Mouse (Mus musculus) myocyte (in vitro differentiated cells): Measurements from ENCODE around the gene Ankrd39.
A peak's percentile ranks its signal among the peaks of the same experiment; 100 is the strongest.

Experiments used
- CEBPB ChIP-seq: IDR thresholded peaks from 2 replicates; pipeline ENCODE4 v1.6.1; 2011; ENCODE audit warnings: mild to moderate bottlenecking, moderate library complexity; ENCODE audit not compliant: poor library complexity, insufficient read depth, severe bottlenecking
- E2F4 ChIP-seq: IDR thresholded peaks from one replicate; pipeline ENCODE4 v1.6.1; 2011; ENCODE audit warnings: mild to moderate bottlenecking, control low read depth, moderate library complexity; ENCODE audit not compliant: insufficient read depth
- MAX ChIP-seq: IDR thresholded peaks from one replicate; pipeline ENCODE4 v1.6.1; 2011; ENCODE audit warnings: low read depth, mild to moderate bottlenecking, control low read depth
- POLR2A ChIP-seq: IDR thresholded peaks from one replicate; pipeline ENCODE4 v1.6.1; 2011; ENCODE audit warnings: low read depth, mild to moderate bottlenecking, control low read depth, moderate library complexity; ENCODE audit not compliant: insufficient read length
- POLR2AphosphoS2 ChIP-seq: IDR thresholded peaks from one replicate; pipeline ENCODE4 v1.6.1; 2011; ENCODE audit warnings: low read depth, control low read depth; ENCODE audit not compliant: insufficient read length
- TCF12 ChIP-seq: IDR thresholded peaks from one replicate; pipeline ENCODE4 v1.6.1; 2011; ENCODE audit warnings: mild to moderate bottlenecking, control low read depth; ENCODE audit not compliant: poor library complexity, insufficient read depth, severe bottlenecking
- USF1 ChIP-seq: IDR thresholded peaks from one replicate; pipeline ENCODE4 v1.6.1; 2011; ENCODE audit warnings: low read depth, mild to moderate bottlenecking, control low read depth, moderate library complexity

DNA sequence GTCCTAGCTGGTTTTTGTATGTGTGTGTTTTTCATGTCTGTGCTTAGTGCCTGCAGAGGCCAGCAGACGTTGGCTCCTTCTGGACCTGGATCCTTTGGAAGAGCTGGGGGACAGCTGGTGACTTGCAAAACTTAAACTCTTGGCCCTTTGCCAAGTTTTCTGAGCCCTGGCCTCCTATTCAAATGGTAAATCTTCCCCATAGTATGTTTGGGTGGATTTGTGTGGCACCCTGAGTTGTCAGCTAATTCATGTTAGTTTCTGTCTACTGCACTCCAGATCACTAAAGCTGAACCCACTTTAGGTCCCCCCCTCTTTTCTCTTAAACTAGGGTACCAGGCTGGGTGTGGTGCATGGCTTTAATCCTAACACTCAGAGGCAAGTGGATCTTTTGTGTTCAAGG lies 18.9 kb downstream of the Ankrd39 start:
- TF ChIP-seq POLR2A (no peak), E2F4 (no peak), CEBPB (no peak), TCF12 (no peak), USF1 (no peak), POLR2AphosphoS2 (peak; percentile 46), MAX (no peak)
